Mouse (Mus musculus) fat pad, adult 2 months (tissue): ENCODE measurements around the gene Kcnn4.

ENCODE experiments used
- DNase-seq: peaks from one replicate; pipeline ENCODE4 v3.0.0-alpha.2; 2011; ENCODE audit warnings: low read depth, low spot score; ENCODE audit errors: extremely low read depth

Kcnn4 gene

DNA sequence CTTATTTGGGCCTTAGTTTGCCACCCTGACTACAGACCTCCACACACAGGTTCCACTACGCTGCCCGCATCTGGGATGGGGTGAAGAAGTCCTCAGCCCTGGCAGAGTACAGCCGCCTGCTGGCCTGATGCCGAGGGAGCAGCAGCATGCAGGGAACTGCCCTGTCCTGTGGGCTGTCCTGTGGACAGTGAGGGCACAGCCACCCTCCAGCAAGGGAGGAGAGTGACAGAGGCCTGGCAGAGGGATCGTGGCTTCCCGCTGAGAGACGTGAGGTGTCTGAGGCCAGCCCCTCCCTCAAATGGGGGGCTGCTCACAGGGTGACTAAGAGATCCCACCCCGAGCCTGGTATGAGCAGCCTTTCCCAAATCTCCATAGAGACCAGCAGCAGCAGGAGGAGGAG, 52.2 kb downstream of the Kcnn4 start:
- no peak for DNase-seq

DNA sequence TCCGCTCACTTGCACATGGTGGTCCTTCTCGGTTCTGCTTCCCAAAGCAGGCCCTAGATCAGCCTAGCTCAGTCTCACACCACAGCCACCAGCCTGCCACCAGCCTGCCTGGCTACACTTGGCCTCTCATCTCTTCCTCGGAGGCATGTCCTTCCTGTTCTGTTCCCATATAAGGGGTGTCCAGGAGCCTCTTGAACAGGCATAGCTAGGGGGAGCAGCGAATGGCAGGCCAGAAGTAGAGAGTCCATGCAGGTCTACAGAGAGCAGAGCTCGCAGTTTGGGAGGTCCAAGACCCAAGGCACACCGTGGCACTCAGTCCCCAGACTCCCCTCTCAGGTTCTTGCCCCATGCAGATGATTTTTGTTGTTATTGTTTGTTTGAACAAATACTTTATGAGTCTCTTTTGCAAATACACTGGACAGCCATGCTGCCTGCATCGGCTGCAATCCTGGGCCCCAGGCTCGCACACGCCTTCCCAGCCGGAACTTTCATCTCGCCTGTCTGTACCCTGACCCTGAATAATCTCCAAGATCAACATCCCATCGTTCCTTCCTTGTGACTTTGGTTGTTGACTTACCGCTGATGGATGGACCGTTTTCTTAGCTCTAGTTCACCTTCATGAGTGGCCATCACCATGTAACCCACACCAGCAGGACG, 53.2 kb downstream of the Kcnn4 start:
- DNase-seq: no peak

DNA sequence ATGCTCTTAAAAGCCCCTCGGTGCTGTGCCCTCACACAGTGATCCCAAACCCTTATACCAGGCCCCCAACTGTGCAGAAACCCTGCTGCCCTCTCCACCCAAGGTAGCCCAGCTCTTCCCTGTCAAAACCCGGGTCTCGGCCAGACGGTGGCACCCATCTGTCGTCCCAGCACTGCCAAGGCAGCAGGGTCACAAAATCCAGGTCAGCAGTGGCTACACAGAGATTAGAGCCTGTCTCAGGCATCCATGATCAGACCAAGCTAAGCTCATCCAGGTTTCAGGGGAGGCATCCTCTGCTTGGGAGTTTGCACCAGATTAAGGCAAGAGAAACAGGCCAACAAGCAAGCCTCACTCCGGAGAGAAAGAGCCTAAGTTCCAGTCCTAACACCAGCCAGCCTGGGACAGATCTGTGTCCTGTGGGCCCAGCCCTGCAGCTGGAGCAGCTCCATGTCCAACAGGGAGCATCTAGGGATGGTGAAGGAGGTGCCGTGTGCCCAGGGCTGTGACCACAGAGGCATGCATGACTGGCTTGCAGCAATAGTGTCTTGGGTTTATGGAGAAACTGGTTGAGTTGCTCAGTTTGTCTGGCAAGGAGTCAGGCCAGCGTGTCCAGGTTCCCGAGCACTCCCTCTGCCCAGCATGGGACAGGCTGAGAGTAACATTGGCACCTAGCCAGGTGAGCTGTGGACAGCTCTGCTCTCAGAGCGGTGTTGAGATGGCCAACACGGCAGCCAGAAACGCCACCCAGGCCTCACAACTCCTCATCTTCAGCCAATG, 54.1 kb downstream of the Kcnn4 start:
- no peak for DNase-seq

DNA sequence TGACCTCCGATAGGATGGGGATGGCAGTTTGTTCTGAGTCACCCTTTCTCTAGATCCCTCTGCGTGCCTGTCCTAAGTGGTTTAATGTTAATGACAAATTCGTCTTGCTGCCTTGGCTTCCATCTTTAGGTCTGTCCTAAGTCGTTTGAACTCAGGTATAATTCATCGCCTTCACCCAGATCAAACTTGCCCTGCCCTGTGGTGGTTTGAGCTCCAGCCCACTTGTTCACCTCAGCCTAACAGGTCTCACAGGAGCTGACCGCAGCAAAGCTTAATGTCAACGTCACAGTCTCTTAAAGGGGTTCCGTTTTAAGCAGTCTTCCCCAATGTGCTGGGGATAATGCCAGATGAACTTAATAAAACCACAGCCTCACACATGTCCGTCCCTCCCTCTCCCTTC, 55.9 kb downstream of the Kcnn4 start:
- DNase-seq: no peak

DNA sequence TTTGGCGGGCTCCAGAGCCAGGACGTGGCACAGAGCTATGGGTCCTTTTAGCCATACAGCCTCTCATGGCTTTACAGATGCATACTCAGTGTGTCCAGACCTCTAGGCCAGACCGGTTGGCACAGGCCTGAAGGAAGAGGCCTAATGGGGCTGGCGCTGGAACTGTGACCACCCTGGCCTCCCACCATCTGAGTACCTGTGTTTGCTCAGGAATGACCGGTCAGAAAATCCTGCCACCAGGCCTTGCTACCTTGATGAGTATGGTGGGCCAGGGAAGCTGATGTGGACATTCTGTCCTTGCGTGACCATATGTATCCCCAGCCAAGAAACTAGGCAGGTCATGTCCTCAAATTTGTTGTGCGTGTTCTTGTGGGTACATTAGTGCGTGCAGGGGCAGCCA, 57.1 kb downstream of the Kcnn4 start:
- DNase-seq: no peak

DNA sequence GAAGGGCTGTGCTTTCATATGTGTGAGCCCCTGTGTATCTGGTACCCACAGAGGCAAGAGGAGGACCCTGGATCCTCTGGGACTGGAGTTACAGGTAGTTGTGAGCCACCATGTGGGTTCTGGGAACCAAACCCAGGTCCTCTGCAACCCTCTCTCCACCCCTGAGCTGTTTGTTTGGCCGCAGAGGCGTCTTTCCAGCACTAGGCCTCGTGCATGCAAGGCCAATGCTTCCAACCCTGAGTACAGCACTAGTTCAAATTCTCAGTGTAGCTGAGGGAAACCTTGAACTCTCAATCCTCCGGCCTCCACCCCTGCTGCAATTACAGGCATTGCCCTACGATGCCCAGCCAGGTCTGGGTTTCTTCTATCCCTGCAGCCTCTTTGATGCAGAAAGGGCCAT, 58.7 kb downstream of the Kcnn4 start:
- DNase-seq: no peak

DNA sequence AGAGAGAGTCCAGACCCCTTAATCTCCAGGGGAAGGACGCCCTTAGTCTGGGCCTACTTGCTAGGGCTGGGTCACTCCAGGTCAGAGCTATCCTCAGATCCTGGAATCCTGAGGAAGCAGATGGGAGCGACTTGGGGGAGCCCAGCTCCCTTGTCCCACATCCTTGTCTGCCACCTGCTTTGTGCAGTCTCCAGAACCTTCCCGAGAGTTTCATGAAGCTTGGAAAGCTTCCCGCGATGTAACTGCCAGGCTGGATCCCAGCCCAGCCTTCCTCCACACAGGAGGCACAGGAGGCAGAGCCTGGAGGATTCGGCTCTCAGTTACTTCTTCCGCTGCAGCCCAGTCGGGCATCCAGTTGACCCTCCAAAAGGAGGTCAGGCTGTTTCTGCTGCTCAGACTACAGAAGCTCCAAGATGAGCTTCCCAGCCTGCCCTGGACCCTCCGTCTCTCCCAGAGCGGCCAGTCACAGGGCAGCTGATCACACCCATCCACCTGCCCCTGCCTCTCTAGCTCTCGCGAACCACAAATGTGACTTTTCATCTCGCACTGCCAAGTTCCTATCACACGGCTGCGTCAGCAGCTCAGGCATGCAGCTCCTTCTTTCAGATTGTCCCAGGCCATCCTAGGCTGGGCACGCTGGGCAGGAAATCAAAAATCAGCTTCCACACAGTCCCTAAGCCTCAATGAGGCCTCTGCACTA, 59.5 kb downstream of the Kcnn4 start:
- no peak for DNase-seq

DNA sequence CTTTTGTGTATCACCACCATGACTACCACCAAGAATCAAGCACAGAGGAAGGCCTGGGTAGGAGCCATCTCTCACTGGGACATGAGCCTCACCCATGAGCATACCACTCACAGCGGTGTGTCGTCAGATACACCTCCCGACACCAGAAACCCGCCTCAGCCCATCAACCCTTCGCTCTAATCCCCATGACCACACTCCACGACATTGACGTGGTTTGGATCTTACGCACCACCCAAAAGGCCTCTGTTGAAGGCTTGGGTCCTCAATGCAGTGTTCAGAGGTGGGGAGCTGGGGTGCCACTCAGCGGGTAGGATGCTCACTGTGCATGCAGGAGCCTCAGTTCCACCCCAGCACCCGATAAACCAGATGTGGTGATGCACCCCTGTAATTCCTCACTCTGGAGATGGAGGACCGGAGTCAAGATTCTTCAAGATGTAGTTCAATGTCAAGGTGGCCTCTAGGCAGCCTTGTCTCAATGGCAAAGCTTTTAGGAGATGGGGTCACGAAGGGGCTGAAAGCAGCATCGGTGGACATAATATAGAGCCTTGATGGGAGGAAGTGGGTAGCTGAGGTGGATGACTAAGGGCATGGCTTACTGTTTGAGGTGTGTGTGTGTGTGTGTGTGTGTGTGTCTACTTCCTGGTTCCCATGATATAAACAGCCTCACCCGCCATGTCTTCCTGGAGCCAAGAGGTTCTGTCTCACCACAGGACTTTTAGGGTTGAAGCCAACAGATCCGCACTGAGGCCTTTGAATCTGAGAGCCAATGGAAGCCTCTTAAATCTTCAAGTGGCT, 60.7 kb downstream of the Kcnn4 start:
- DNase-seq: no peak

DNA sequence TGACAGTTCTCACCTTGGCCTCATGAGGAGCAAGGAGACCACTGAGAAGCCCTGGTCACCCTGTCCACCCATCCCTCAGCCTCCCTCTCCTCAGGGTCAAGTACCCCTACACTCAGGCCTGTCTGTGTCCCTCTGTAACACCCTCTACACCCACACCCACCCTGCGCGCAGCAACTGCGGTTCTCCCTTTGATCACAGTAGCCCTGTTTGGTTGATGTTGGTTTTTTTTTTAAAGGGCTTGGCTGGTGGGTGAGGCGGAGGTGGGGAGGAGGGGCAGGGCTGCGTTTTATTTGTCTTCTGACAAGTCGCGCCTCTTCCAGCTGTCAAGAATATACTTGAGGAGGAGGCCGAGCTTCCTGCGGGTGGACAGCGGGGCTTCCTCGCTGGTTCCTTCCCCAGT, 61.6 kb downstream of the Kcnn4 start:
- no peak for DNase-seq

DNA sequence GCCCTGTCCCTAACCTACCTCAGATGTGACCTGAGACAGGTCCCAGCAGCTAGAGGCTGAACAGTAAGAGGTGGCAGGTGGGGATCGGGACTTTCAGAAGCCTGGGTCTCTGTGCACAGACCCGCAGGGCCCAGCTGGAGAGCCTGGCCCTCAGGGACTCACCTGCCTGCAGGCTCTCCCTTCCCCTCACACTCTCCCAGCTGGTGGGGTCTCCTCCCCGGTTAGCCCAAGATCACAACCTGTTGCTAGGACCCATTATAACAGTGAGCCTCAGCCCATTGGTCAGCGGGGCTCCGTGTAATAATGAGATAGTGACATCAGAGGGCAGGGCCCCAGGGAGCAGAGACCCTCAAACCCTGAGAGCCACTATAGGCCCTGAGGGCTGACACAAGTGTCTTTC, 65.2 kb downstream of the Kcnn4 start:
- no peak for DNase-seq
